Mouse (Mus musculus) retina, postnatal 7 days (tissue): Measurements from ENCODE around the gene Msx3.

Source experiments
- DNase-seq: peaks from one replicate; pipeline ENCODE4 v3.0.0-alpha.2; 2012; ENCODE audit warnings: low read depth, low spot score

Msx3 gene

DNA sequence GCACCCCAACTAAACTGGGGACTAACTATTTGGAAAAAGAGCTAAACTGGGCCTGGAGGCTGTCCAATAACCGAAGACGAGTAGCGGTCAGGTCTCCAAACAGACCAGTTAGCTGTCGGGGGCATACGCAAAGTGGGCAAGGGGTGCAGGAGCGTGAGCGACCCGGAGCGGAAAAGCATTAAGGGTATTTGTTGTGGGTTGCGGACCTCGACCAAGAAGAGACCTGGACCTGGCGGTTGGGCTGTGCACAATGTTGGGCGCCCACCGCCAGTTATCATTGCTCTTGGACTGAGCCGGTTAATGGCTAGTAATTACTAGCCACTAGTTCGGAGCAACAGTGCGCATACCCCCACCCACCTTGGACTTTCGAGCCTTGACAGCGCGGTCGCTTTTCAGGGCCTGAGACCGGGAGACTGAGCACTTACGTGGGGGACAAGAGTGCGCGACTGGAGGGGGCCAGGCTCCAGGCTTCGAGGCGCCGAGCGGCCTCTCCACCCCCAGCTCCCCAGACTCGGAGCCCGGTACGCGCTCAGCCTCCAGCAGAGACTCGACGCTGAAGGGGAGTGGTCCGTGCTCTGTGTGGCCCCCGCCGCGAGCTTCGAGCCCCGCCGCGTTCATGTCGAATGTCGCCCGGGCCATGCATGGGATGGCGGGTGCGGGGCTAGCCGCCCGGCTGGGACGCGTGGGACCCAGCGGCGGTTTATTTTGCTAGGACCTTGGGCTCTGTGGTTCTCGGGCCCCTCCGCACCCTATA lies at the start of gene Msx3:
TSS of gene Msx3 (minus strand) at position 729 of the 754 bp plus-strand sequence.
- DNase-seq, result no peak

GRCm38 (mm10) chr7:140098466-140098865 lies 49.6 kb upstream of the Msx3 start:
- DNase-seq, result no peak

DNA sequence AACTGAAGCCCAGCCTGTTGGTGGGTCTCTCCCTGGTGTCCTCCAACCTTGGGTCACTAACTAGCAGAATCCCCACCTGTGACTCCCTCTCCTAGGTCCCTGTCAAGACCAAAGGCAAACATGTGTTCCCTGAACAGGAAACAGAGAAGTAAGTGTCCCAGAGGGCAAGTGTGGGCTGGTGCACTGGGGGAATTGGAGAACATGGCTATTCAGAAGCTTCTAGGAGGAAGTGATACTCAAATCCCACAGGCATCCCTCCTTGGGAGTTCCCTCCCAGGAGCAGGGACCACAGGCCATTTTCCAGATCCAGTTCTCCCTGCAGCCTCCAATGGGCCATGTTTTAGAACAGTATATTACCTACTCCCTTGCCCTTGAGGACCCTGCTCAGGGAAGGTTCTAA lies 47.2 kb upstream of the Msx3 start:
- DNase-seq, result no peak

DNA sequence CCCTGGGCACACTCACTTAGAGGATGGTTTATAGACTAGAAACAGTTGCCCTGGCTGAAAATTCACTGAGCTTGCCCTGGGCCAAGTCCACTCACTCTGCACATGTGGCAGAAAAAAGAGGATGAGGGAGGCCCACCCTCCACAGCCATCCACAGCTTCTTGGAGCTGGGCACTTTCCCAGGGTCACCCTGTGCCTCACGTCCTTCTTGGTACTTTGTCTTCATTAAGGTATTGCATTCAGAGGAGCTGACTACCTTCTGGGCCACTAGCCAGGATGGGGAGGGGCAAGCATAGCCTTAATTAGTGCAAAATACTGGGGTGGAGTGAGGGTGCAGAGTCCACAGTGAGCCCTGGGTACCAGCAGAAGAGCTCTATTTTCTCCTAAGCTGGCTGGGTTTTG lies 46.7 kb upstream of the Msx3 start:
- no peak for DNase-seq

GRCm38 (mm10) chr7:140094954-140095353 lies 46.1 kb upstream of the Msx3 start:
- no peak for DNase-seq

GRCm38 (mm10) chr7:140092924-140093528 lies 44.1 kb upstream of the Msx3 start, which contains the start of gene Prap1:
Gene Prap1, plus strand, starts transcription at chr7:140093395.
- no peak for DNase-seq

GRCm38 (mm10) chr7:140090601-140091000 lies 41.7 kb upstream of the Msx3 start:
- no peak for DNase-seq

GRCm38 (mm10) chr7:140082242-140082678 lies 33.4 kb upstream of the Msx3 start, which contains the start of gene Caly:
Gene Caly, minus strand, starts transcription at chr7:140082548.
- DNase-seq, result peak; percentile 53

- DNase-seq, result no peak
Observed at GRCm38 (mm10) chr7:140081408-140082241, 32.7 kb upstream of the Msx3 start.

GRCm38 (mm10) chr7:140080503-140081156 lies 31.7 kb upstream of the Msx3 start:
- DNase-seq, result peak; percentile 46

GRCm38 (mm10) chr7:140078711-140079110 lies 29.8 kb upstream of the Msx3 start:
- DNase-seq, result peak; percentile 64

GRCm38 (mm10) chr7:140077698-140078097 lies 28.8 kb upstream of the Msx3 start:
- DNase-seq, result no peak

- no peak for DNase-seq
Observed at GRCm38 (mm10) chr7:140070042-140070711, 21.3 kb upstream of the Msx3 start.

GRCm38 (mm10) chr7:140067397-140067796 lies 18.5 kb upstream of the Msx3 start:
- DNase-seq, result no peak

- DNase-seq, result peak; percentile 63
Observed at GRCm38 (mm10) chr7:140063092-140063491, 14.2 kb upstream of the Msx3 start.

- DNase-seq, result no peak
Observed at GRCm38 (mm10) chr7:140062307-140062706, 13.4 kb upstream of the Msx3 start.

DNA sequence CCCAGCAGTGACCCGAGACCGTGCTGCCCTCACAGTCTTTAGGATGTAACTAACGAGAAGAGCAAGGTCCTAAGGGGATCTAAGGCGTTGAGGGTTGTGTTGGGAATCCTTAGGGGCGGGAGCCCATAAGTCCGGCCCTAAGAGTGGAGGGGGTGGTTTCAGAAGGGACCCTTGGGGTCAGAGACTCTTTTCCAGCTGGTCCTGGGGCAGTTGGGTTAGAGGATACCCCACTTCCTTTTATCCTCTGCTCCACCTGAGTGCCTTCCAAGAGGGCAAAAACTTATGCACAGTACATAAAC lies 12.9 kb upstream of the Msx3 start:
- no peak for DNase-seq

GRCm38 (mm10) chr7:140060936-140061831 lies 12.3 kb upstream of the Msx3 start:
- no peak for DNase-seq

- DNase-seq, result peak; percentile 43
Observed at GRCm38 (mm10) chr7:140059601-140060000, 10.7 kb upstream of the Msx3 start.

- no peak for DNase-seq
Observed at GRCm38 (mm10) chr7:140058528-140058927, 9.6 kb upstream of the Msx3 start.
